ENCODE assay signal across 19 mouse cellular contexts in the genomic region with DNA sequence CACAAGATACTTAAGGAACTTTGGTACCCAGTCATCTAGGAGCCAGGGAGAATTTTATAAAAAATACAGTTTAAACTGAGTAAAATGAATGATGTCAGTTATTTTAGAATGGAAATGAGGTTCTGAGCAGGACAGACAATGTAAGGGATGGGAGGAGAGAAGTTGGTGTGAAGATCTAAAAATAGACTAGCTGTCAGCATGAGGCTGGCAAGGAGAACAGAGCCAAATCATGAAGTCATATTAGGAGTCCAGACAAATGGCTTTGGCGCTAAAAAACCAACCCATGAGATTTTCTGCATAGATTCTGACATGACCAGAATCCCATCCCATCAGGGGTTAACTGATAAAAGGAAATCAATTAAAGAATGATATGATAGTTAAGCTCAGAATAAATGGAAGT.
DNase-seq lines count a peak whose midpoint lies in the region; TF ChIP-seq lines count a peak whose summit lies in the region.
"Had no signal": no experiment of that assay in that cellular context is flagged by ENCODE, and none has a peak within 500 bp of the region (broad histone marks: within the 10 kb centered on the region; RNA-seq: fewer than 3 reads in every experiment).

No protein-coding gene starts in this region.

- intact Hi-C loops in heart, postnatal 36 days (cut with DNase I) = loop anchor here (5.0 kb wide), 1 partner anchor 68 kb away; a partner anchor contains a TSS
- intact Hi-C loops in gastrocnemius, adult 2 months (cut with DNase I) = loop anchor here (5.0 kb wide), 2 partner anchors 58 to 73 kb away; no protein-coding TSS in a partner anchor

- DNase-seq in heart, adult 18-20 months = peak; percentile 28 to 42
- DNase-seq in heart, postnatal 36 days = no peak
- DNase-seq in 3T3-L1 (ENCODE audit: low read depth, low spot score) = peak; percentile 28
- peak; percentile 36 for DNase-seq in cerebellum, adult 11-12 months
- DNase-seq in cerebellum, postnatal 14 days = peak; percentile 35 to 58
- no peak for DNase-seq in right cerebral cortex, postnatal 36 days (ENCODE audit: low spot score in 2 of 2)
- DNase-seq in gastrocnemius, adult 2 months = no peak
- no peak for DNase-seq in urinary bladder, postnatal 14 days (ENCODE audit: low spot score)
- DNase-seq: gastrocnemius, postnatal 14 days; kidney, postnatal 4 days; layer of hippocampus, adult 9-11 months; lung, adult 18-20 months; midbrain, embryonic 14.5 days; right cerebral cortex, postnatal 14 days had no signal

- no peak overlapping the region for H3K4me3 ChIP-seq in gastrocnemius, adult 2 months
- H3K4me3 ChIP-seq: embryonic facial prominence, embryonic 15.5 days; kidney, embryonic 15.5 days; megakaryocyte, embryonic 14.5 days; myocyte; neural tube, embryonic 15.5 days had no signal

- H3K27ac ChIP-seq in gastrocnemius, adult 2 months = no peak overlapping the region
- H3K27ac ChIP-seq: embryonic facial prominence, embryonic 15.5 days; neural tube, embryonic 15.5 days had no signal

- TF ChIP-seq CTCF in gastrocnemius, adult 2 months (IDR thresholded peaks at IDR 0.05) = no peak

Comparison
In these comparisons a context has a peak if more than half of its experiments do, and no peak if none do; other contexts are left out.
1. DNase-seq: peak in heart, adult 18-20 months (2 of 2), 3T3-L1 (single experiment), cerebellum, adult 11-12 months (single experiment) and cerebellum, postnatal 14 days (2 of 2); none in heart, postnatal 36 days (0 of 2), right cerebral cortex, postnatal 36 days (0 of 2), gastrocnemius, adult 2 months (single experiment) and urinary bladder, postnatal 14 days (single experiment).